Mouse (Mus musculus) kidney, adult 2 months (tissue): ENCODE measurements at regions not wholly inside any gene's neighbourhood (a gene's known extent, or its start where the extent isn't known, plus 50 kb on each side); places are given as distances from the start of the nearest gene placed in this dataset.

ENCODE experiments used
- CTCF ChIP-seq: fragments of 200-500 bp; conservative IDR thresholded peaks from 2 replicates; pipeline ENCODE4 v1.5.1; 2011; ENCODE audit warnings: low read depth, mild to moderate bottlenecking, control low read depth, low read length, moderate library complexity, mixed read lengths; ENCODE audit not compliant: insufficient read depth, insufficient read length
- POLR2A ChIP-seq: fragments of 200-500 bp; IDR thresholded peaks from one replicate; pipeline ENCODE4 v1.6.1; 2011; ENCODE audit warnings: low read depth, low read length, control low read depth

DNA sequence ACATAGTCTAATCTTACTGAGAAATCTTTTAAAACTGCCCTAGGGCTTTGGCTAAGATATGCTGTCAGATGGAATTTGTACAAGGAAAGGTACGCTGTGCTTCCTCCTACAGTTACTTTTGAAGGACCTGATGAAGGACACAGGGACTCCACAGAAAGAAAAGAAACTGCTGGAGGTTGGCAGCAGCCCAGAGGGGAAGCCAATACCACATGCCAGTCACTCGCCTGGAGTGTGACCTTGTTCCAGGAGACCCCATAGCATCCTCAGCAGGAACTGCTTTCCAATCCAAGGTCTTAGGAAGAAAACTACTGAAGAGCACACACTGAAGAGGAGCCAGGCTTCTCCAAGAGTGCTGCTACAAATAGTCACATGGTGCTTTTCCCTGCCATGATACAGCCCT lies 404.9 kb downstream of the Gpam start:
- TF ChIP-seq CTCF (no peak), POLR2A (no peak)
